Mouse (Mus musculus): ENCODE results near the gene Clec9a. TPM values are rescaled to one million over a fixed set of nuclear protein-coding genes. Genes with fewer than 3 reads are reported as not detected.

Clec9a gene
- polyA plus RNA-seq (2012; fragmentation: generic; extraction: Trizol), result not detected

DNA sequence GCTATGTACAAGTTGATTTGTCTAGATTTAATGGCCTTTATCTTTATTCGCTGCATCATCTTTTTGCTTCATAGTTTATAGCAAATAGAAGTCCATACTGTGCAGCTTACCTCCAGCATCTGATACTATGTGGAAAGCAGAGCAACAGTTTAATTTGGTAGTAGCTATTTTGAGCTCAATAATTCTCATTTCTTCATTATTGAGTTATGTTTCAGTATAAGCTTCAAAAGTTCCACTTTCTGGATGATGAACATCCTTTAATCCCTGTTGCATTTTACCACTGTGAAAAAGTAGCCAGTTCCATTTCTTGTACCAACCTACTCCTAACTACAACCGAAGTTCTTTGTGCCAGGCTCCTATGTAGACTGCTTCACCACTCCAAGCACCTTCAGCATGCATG lies at the start of gene Clec9a:
Clec9a (plus strand) TSS at position 301 of the 400 bp plus-strand sequence.
- Histone ChIP-seq H3ac (ENCODE audit: control insufficient read depth, insufficient read length) (no peak within 1 kb of the TSS), H3K27me3 (ENCODE audit: control insufficient read depth, insufficient read depth, insufficient read length) (no peaks in the 10 kb centered on the region), H3K4me3 (no peak within 1 kb of the TSS), H3K4me2 (ENCODE audit: low read depth) (no peak within 1 kb of the TSS), H3K36me3 (ENCODE audit: control insufficient read depth, insufficient read depth) (no peaks in the 10 kb centered on the region), H3K79me2 (ENCODE audit: control insufficient read depth, insufficient read depth) (no peaks in the 10 kb centered on the region)
- TF ChIP-seq MYOG (IDR thresholded peaks at IDR 0.05; ENCODE audit: control insufficient read depth in 1 of 3, insufficient read depth in 1 of 3, insufficient read length in 2 of 3, low read depth in 2 of 3) (no peak), USF1 (IDR thresholded peaks at IDR 0.05; ENCODE audit: low read depth) (no peak), TCF3 (IDR thresholded peaks at IDR 0.05; ENCODE audit: insufficient read length, low read depth) (no peak), POLR2AphosphoS2 (IDR thresholded peaks at IDR 0.05; ENCODE audit: insufficient read length, low read depth) (no peak), MYOD1 (IDR thresholded peaks at IDR 0.05; ENCODE audit: control insufficient read depth in 1 of 3, insufficient read length in 2 of 3, low read depth in 2 of 3) (no peak), REST (IDR thresholded peaks at IDR 0.05; ENCODE audit: insufficient read depth, insufficient read length) (no peak), CEBPB (IDR thresholded peaks at IDR 0.05; ENCODE audit: insufficient read depth, poor library complexity, severe bottlenecking) (no peak), MAX (IDR thresholded peaks at IDR 0.05; ENCODE audit: low read depth) (no peak), TCF12 (IDR thresholded peaks at IDR 0.05; ENCODE audit: insufficient read depth, poor library complexity, severe bottlenecking) (no peak), SRF (IDR thresholded peaks at IDR 0.05; ENCODE audit: control insufficient read depth, insufficient read length, low read depth) (no peak), E2F4 (IDR thresholded peaks at IDR 0.05; ENCODE audit: insufficient read depth) (no peak), POLR2A (IDR thresholded peaks at IDR 0.05; ENCODE audit: insufficient read length, low read depth) (no peak)

DNA sequence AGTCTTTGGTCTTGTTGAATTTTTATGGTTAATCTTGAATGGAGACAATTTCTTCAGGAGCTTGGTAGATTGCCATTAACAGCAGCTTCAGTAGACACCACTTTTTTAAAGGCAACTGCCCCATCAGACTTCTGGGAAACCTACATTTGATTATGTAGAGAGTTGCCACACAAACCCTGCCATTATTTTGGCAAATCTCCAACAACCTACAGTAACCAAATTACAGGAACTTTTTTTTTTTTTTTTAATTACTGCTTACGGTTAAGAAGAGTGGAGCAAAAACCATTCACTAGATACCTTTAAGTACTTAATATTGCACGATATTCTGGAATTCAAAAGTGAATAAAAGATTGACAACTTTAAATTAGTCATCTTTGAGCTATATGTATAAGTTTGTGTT lies 49.1 kb upstream of the Clec9a start:
- Histone ChIP-seq H3K27me3 (ENCODE audit: control insufficient read depth, insufficient read depth, insufficient read length) (no peaks in the 10 kb centered on the region), H3ac (ENCODE audit: control insufficient read depth, insufficient read length) (no peak overlapping the region), H3K4me2 (ENCODE audit: low read depth) (no peak overlapping the region), H3K79me2 (ENCODE audit: control insufficient read depth, insufficient read depth) (no peaks in the 10 kb centered on the region), H3K4me3 (no peak overlapping the region), H3K36me3 (ENCODE audit: control insufficient read depth, insufficient read depth) (no peaks in the 10 kb centered on the region)
- TF ChIP-seq CEBPB (IDR thresholded peaks at IDR 0.05; ENCODE audit: insufficient read depth, poor library complexity, severe bottlenecking) (no peak), POLR2AphosphoS2 (IDR thresholded peaks at IDR 0.05; ENCODE audit: insufficient read length, low read depth) (no peak)

DNA sequence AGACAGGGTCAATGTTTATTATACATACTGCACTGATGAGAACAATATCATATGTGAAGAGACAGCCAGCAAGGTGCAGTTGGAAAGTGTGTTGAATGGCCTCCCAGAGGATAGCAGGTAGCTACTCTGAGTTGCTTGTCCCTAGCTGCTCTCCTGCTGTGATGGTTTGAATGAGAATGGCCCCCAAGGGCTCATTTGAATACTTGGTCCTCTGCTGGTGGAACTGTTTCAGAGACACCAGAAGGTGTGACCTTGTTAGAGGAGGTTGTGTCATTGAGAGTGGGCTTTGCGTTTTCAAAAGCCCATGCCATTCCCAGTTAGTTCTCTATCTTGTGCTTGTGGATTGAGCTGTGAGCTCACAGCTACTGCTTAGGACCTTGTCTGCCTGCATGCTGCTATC lies 44.7 kb upstream of the Clec9a start:
- Histone ChIP-seq H3K79me2 (ENCODE audit: control insufficient read depth, insufficient read depth) (no peaks in the 10 kb centered on the region), H3K27me3 (ENCODE audit: control insufficient read depth, insufficient read depth, insufficient read length) (no peaks in the 10 kb centered on the region), H3K4me2 (ENCODE audit: low read depth) (no peak overlapping the region), H3K36me3 (ENCODE audit: control insufficient read depth, insufficient read depth) (no peaks in the 10 kb centered on the region), H3ac (ENCODE audit: control insufficient read depth, insufficient read length) (no peak overlapping the region), H3K4me3 (no peak overlapping the region)
- TF ChIP-seq MYOD1 (IDR thresholded peaks at IDR 0.05; ENCODE audit: control insufficient read depth in 1 of 3, insufficient read length in 2 of 3, low read depth in 2 of 3), result no peak
- no peak for TF ChIP-seq SRF (IDR thresholded peaks at IDR 0.05; ENCODE audit: control insufficient read depth, insufficient read length, low read depth)
- no peak for TF ChIP-seq POLR2A (IDR thresholded peaks at IDR 0.05; ENCODE audit: insufficient read length, low read depth)
- no peak for TF ChIP-seq CEBPB (IDR thresholded peaks at IDR 0.05; ENCODE audit: insufficient read depth, poor library complexity, severe bottlenecking)
- TF ChIP-seq TCF12 (IDR thresholded peaks at IDR 0.05; ENCODE audit: insufficient read depth, poor library complexity, severe bottlenecking), result no peak
- no peak for TF ChIP-seq MYOG (IDR thresholded peaks at IDR 0.05; ENCODE audit: control insufficient read depth in 1 of 3, insufficient read depth in 1 of 3, insufficient read length in 2 of 3, low read depth in 2 of 3)
- TF ChIP-seq POLR2AphosphoS2 (IDR thresholded peaks at IDR 0.05; ENCODE audit: insufficient read length, low read depth), result no peak
- no peak for TF ChIP-seq E2F4 (IDR thresholded peaks at IDR 0.05; ENCODE audit: insufficient read depth)
- no peak for TF ChIP-seq USF1 (IDR thresholded peaks at IDR 0.05; ENCODE audit: low read depth)
- TF ChIP-seq REST (IDR thresholded peaks at IDR 0.05; ENCODE audit: insufficient read depth, insufficient read length), result no peak
- no peak for TF ChIP-seq MAX (IDR thresholded peaks at IDR 0.05; ENCODE audit: low read depth)
- TF ChIP-seq TCF3 (IDR thresholded peaks at IDR 0.05; ENCODE audit: insufficient read length, low read depth), result no peak

DNA sequence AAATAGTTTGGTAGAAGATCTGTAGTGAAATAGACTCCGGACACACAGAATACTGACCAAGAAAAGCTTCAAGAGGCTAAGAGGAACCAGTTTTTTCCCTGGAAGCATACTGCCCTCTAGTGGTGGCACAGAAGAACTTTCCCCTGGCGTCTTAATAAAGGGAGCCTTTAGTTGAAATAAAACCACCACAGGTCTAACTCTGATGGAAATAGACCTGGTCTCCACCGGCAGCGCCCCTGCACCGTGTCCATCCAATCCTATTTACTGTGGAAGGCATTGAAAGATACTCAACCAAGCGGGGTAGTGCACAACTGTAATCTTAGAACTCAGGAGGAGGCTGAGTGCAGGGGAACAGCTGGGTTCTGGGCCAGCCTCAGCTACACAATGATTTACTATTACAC lies 42.7 kb upstream of the Clec9a start:
- H3ac ChIP-seq (ENCODE audit: control insufficient read depth, insufficient read length), result no peak overlapping the region
- H3K4me3 ChIP-seq, result no peak overlapping the region
- H3K79me2 ChIP-seq (ENCODE audit: control insufficient read depth, insufficient read depth), result no peaks in the 10 kb centered on the region
- no peaks in the 10 kb centered on the region for H3K27me3 ChIP-seq (ENCODE audit: control insufficient read depth, insufficient read depth, insufficient read length)
- H3K36me3 ChIP-seq (ENCODE audit: control insufficient read depth, insufficient read depth), result no peaks in the 10 kb centered on the region
- no peak overlapping the region for H3K4me2 ChIP-seq (ENCODE audit: low read depth)
- TF ChIP-seq MAX (IDR thresholded peaks at IDR 0.05; ENCODE audit: low read depth) (no peak), E2F4 (IDR thresholded peaks at IDR 0.05; ENCODE audit: insufficient read depth) (no peak), SRF (IDR thresholded peaks at IDR 0.05; ENCODE audit: control insufficient read depth, insufficient read length, low read depth) (no peak), TCF12 (IDR thresholded peaks at IDR 0.05; ENCODE audit: insufficient read depth, poor library complexity, severe bottlenecking) (no peak), REST (IDR thresholded peaks at IDR 0.05; ENCODE audit: insufficient read depth, insufficient read length) (no peak), POLR2AphosphoS2 (IDR thresholded peaks at IDR 0.05; ENCODE audit: insufficient read length, low read depth) (no peak), USF1 (IDR thresholded peaks at IDR 0.05; ENCODE audit: low read depth) (no peak), POLR2A (IDR thresholded peaks at IDR 0.05; ENCODE audit: insufficient read length, low read depth) (no peak), TCF3 (IDR thresholded peaks at IDR 0.05; ENCODE audit: insufficient read length, low read depth) (no peak), MYOD1 (IDR thresholded peaks at IDR 0.05; ENCODE audit: control insufficient read depth in 1 of 3, insufficient read length in 2 of 3, low read depth in 2 of 3) (no peak), MYOG (IDR thresholded peaks at IDR 0.05; ENCODE audit: control insufficient read depth in 1 of 3, insufficient read depth in 1 of 3, insufficient read length in 2 of 3, low read depth in 2 of 3) (no peak), CEBPB (IDR thresholded peaks at IDR 0.05; ENCODE audit: insufficient read depth, poor library complexity, severe bottlenecking) (no peak)

All from myocyte (in vitro differentiated cells).